Mouse (Mus musculus): ENCODE results near the gene Pfkm. TPM values are rescaled to one million over a fixed set of nuclear protein-coding genes. Genes with fewer than 3 reads are reported as not detected.
A peak's percentile ranks its signal among the peaks of the same experiment; 100 is the strongest.

Gene Pfkm
- polyA plus RNA-seq, 1 experiment from 2014 or later = 65.0 TPM

- Histone ChIP-seq H3K4me1 (ENCODE audit: control insufficient read depth, insufficient read depth, low read length) (no peaks in the 10 kb centered on the region), H3K4me2 (ENCODE audit: low read length) (no peak overlapping the region), H3K9me3 (replicated peaks; ENCODE audit: control insufficient read depth, low read length) (no peaks in the 10 kb centered on the region), H3K27ac (ENCODE audit: low read depth, low read length) (no peak overlapping the region), H3K4me3 (ENCODE audit: low read depth, low read length) (no peak overlapping the region), H3K27me3 (replicated peaks; ENCODE audit: control insufficient read depth, insufficient read depth, low read length) (no peaks in the 10 kb centered on the region), H3K9ac (ENCODE audit: low read length) (no peak overlapping the region), H3K36me3 (ENCODE audit: control insufficient read depth, insufficient read depth, low read length) (peaks cover 73% of the 10 kb centered on the region)
- no peak for DNase-seq (ENCODE audit: low spot score)
- 88% methylated on average over 9 of the region's 9 CpGs for WGBS
- no peak for ATAC-seq
Observed at GRCm38 (mm10) chr15:98068506-98068905, 23.9 kb upstream of the Pfkm start.

GRCm38 (mm10) chr15:98069566-98070245 lies 22.7 kb upstream of the Pfkm start:
- peaks cover 65% of the 10 kb centered on the region for H3K36me3 ChIP-seq (ENCODE audit: control insufficient read depth, insufficient read depth, low read length)
- no peak for ATAC-seq

GRCm38 (mm10) chr15:98070376-98070775 lies 22.0 kb upstream of the Pfkm start:
- Histone ChIP-seq H3K4me3 (ENCODE audit: low read depth, low read length) (no peak overlapping the region), H3K9ac (ENCODE audit: low read length) (no peak overlapping the region), H3K9me3 (replicated peaks; ENCODE audit: control insufficient read depth, low read length) (no peaks in the 10 kb centered on the region), H3K36me3 (ENCODE audit: control insufficient read depth, insufficient read depth, low read length) (peaks cover 66% of the 10 kb centered on the region), H3K27me3 (replicated peaks; ENCODE audit: control insufficient read depth, insufficient read depth, low read length) (no peaks in the 10 kb centered on the region), H3K4me1 (ENCODE audit: control insufficient read depth, insufficient read depth, low read length) (no peaks in the 10 kb centered on the region), H3K4me2 (ENCODE audit: low read length) (no peak overlapping the region), H3K27ac (ENCODE audit: low read depth, low read length) (no peak overlapping the region)
- WGBS = 82% methylated on average over 3 of the region's 3 CpGs
- ATAC-seq = no peak
- no peak for DNase-seq (ENCODE audit: low spot score)

More at GRCm38 (mm10) chr15:98069566-98070245, 22.7 kb upstream of the Pfkm start:
- no peaks in the 10 kb centered on the region for H3K27me3 ChIP-seq (replicated peaks; ENCODE audit: control insufficient read depth, insufficient read depth, low read length)
- no peak overlapping the region for H3K27ac ChIP-seq (ENCODE audit: low read depth, low read length)
- no peak for DNase-seq (ENCODE audit: low spot score)
- H3K9me3 ChIP-seq (replicated peaks; ENCODE audit: control insufficient read depth, low read length) = no peaks in the 10 kb centered on the region
- H3K4me1 ChIP-seq (ENCODE audit: control insufficient read depth, insufficient read depth, low read length) = no peaks in the 10 kb centered on the region
- H3K4me2 ChIP-seq (ENCODE audit: low read length) = no peak overlapping the region
- 91% methylated on average over 8 of the region's 8 CpGs for WGBS
- no peak overlapping the region for H3K4me3 ChIP-seq (ENCODE audit: low read depth, low read length)
- H3K9ac ChIP-seq (ENCODE audit: low read length) = no peak overlapping the region

GRCm38 (mm10) chr15:98074521-98074920 lies 17.9 kb upstream of the Pfkm start:
- no peak overlapping the region for H3K4me2 ChIP-seq (ENCODE audit: low read length)
- H3K27me3 ChIP-seq (replicated peaks; ENCODE audit: control insufficient read depth, insufficient read depth, low read length) = no peaks in the 10 kb centered on the region
- H3K9me3 ChIP-seq (replicated peaks; ENCODE audit: control insufficient read depth, low read length) = no peaks in the 10 kb centered on the region
- H3K4me1 ChIP-seq (ENCODE audit: control insufficient read depth, insufficient read depth, low read length) = no peaks in the 10 kb centered on the region
- no peak for DNase-seq (ENCODE audit: low spot score)
- peaks cover 80% of the 10 kb centered on the region for H3K36me3 ChIP-seq (ENCODE audit: control insufficient read depth, insufficient read depth, low read length)
- no peak overlapping the region for H3K4me3 ChIP-seq (ENCODE audit: low read depth, low read length)
- H3K27ac ChIP-seq (ENCODE audit: low read depth, low read length) = no peak overlapping the region
- no peak overlapping the region for H3K9ac ChIP-seq (ENCODE audit: low read length)
- 94% methylated on average over 8 of the region's 8 CpGs for WGBS
- ATAC-seq = no peak

GRCm38 (mm10) chr15:98075034-98075433 lies 17.4 kb upstream of the Pfkm start:
- H3K9ac ChIP-seq (ENCODE audit: low read length) = no peak overlapping the region
- DNase-seq (ENCODE audit: low spot score) = no peak
- no peaks in the 10 kb centered on the region for H3K27me3 ChIP-seq (replicated peaks; ENCODE audit: control insufficient read depth, insufficient read depth, low read length)
- no peak overlapping the region for H3K4me2 ChIP-seq (ENCODE audit: low read length)
- H3K9me3 ChIP-seq (replicated peaks; ENCODE audit: control insufficient read depth, low read length) = no peaks in the 10 kb centered on the region
- no peak overlapping the region for H3K4me3 ChIP-seq (ENCODE audit: low read depth, low read length)
- H3K36me3 ChIP-seq (ENCODE audit: control insufficient read depth, insufficient read depth, low read length) = peaks cover 75% of the 10 kb centered on the region
- no peaks in the 10 kb centered on the region for H3K4me1 ChIP-seq (ENCODE audit: control insufficient read depth, insufficient read depth, low read length)
- no peak for ATAC-seq
- 87% methylated on average over 16 of the region's 16 CpGs for WGBS
- H3K27ac ChIP-seq (ENCODE audit: low read depth, low read length) = no peak overlapping the region

- 86% methylated on average over 6 of the region's 6 CpGs for WGBS
Observed at GRCm38 (mm10) chr15:98076901-98077300, 15.5 kb upstream of the Pfkm start.

GRCm38 (mm10) chr15:98088889-98089288 lies 3.5 kb upstream of the Pfkm start:
- H3K4me1 ChIP-seq (ENCODE audit: control insufficient read depth, insufficient read depth, low read length) = no peaks in the 10 kb centered on the region; the same call in 1 of the 2 replicates
- DNase-seq (ENCODE audit: low spot score) (no peak), ATAC-seq (no peak)
- peaks cover 19% of the 10 kb centered on the region for H3K36me3 ChIP-seq (ENCODE audit: control insufficient read depth, insufficient read depth, low read length)
- no peak overlapping the region for H3K9ac ChIP-seq (ENCODE audit: low read length)
- H3K27me3 ChIP-seq (replicated peaks; ENCODE audit: control insufficient read depth, insufficient read depth, low read length) = no peaks in the 10 kb centered on the region
- WGBS = 86% methylated on average over 1 of the region's 1 CpGs
- H3K9me3 ChIP-seq (replicated peaks; ENCODE audit: control insufficient read depth, low read length) = no peaks in the 10 kb centered on the region
- no peak overlapping the region for H3K27ac ChIP-seq (ENCODE audit: low read depth, low read length)
- H3K4me3 ChIP-seq (ENCODE audit: low read depth, low read length) = no peak overlapping the region
- no peak overlapping the region for H3K4me2 ChIP-seq (ENCODE audit: low read length)

More at GRCm38 (mm10) chr15:98076901-98077300, 15.5 kb upstream of the Pfkm start:
- no peaks in the 10 kb centered on the region for H3K9me3 ChIP-seq (replicated peaks; ENCODE audit: control insufficient read depth, low read length)
- no peak for DNase-seq (ENCODE audit: low spot score)
- no peak overlapping the region for H3K27ac ChIP-seq (ENCODE audit: low read depth, low read length)
- ATAC-seq = no peak
- H3K4me1 ChIP-seq (ENCODE audit: control insufficient read depth, insufficient read depth, low read length) = no peaks in the 10 kb centered on the region
- no peak overlapping the region for H3K4me3 ChIP-seq (ENCODE audit: low read depth, low read length)
- no peak overlapping the region for H3K9ac ChIP-seq (ENCODE audit: low read length)
- no peaks in the 10 kb centered on the region for H3K27me3 ChIP-seq (replicated peaks; ENCODE audit: control insufficient read depth, insufficient read depth, low read length)
- H3K4me2 ChIP-seq (ENCODE audit: low read length) = no peak overlapping the region
- H3K36me3 ChIP-seq (ENCODE audit: control insufficient read depth, insufficient read depth, low read length) = peaks cover 70% of the 10 kb centered on the region

GRCm38 (mm10) chr15:98089421-98090183 lies 2.8 kb upstream of the Pfkm start:
- Histone ChIP-seq H3K4me3 (ENCODE audit: low read depth, low read length) (no peak overlapping the region), H3K36me3 (ENCODE audit: control insufficient read depth, insufficient read depth, low read length) (peaks cover 12% of the 10 kb centered on the region), H3K27ac (ENCODE audit: low read depth, low read length) (no peak overlapping the region), H3K4me1 (ENCODE audit: control insufficient read depth, insufficient read depth, low read length) (no peaks in the 10 kb centered on the region; the same call in 1 of the 2 replicates), H3K27me3 (replicated peaks; ENCODE audit: control insufficient read depth, insufficient read depth, low read length) (no peaks in the 10 kb centered on the region), H3K9me3 (replicated peaks; ENCODE audit: control insufficient read depth, low read length) (no peaks in the 10 kb centered on the region), H3K4me2 (ENCODE audit: low read length) (no peak overlapping the region), H3K9ac (ENCODE audit: low read length) (no peak overlapping the region)
- no peak for DNase-seq (ENCODE audit: low spot score)
- 78% methylated on average over 9 of the region's 9 CpGs for WGBS
- no peak for ATAC-seq

- Histone ChIP-seq H3K36me3 (ENCODE audit: control insufficient read depth, insufficient read depth, low read length) (peaks cover 4% of the 10 kb centered on the region; the same call in 1 of the 2 replicates), H3K9ac (ENCODE audit: low read length) (peak overlapping the region; percentile 89; the same call in 1 of the 2 replicates), H3K9me3 (replicated peaks; ENCODE audit: control insufficient read depth, low read length) (no peaks in the 10 kb centered on the region), H3K4me1 (ENCODE audit: control insufficient read depth, insufficient read depth, low read length) (no peaks in the 10 kb centered on the region; the same call in 1 of the 2 replicates), H3K27ac (ENCODE audit: low read depth, low read length) (no peak overlapping the region), H3K4me3 (ENCODE audit: low read depth, low read length) (peak overlapping the region; percentile 90), H3K27me3 (replicated peaks; ENCODE audit: control insufficient read depth, insufficient read depth, low read length) (no peaks in the 10 kb centered on the region), H3K4me2 (ENCODE audit: low read length) (peak overlapping the region; percentile 66)
- ATAC-seq (no peak), DNase-seq (ENCODE audit: low spot score) (no peak)
- WGBS = 34% methylated on average over 4 of the region's 4 CpGs
Observed at GRCm38 (mm10) chr15:98091841-98092240, 548 bp upstream of the Pfkm start.
